Mouse (Mus musculus): ENCODE measurements around the gene Ing1.
A peak's percentile ranks its signal among the peaks of the same experiment; 100 is the strongest.
"Not testable (repeated sequence)": the region's sequence is repeated elsewhere in the genome, so short reads cannot be mapped to it uniquely, and the experiment has no call there.

Gene Ing1

DNA sequence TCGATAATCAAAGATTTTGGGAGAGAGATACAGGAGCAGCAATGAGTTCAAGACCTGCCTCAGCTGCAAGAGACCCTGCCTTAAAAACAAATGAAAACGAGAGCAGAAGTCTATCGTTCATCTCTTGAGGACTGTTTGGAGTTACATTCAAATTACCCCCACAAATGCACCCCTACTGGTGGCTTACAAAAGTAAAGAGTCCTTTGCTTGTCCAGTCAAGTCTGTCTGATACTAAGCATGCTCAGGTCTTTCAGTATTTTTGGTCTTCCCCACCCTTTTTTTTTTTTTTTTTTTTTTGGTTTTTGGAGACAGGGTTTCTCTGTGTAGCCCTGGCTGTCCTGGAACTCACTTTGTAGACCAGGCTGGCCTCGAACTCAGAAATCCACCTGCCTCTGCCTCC, 3.9 kb upstream of the Ing1 start:
- DNase-seq: not testable (repeated sequence)

DNA sequence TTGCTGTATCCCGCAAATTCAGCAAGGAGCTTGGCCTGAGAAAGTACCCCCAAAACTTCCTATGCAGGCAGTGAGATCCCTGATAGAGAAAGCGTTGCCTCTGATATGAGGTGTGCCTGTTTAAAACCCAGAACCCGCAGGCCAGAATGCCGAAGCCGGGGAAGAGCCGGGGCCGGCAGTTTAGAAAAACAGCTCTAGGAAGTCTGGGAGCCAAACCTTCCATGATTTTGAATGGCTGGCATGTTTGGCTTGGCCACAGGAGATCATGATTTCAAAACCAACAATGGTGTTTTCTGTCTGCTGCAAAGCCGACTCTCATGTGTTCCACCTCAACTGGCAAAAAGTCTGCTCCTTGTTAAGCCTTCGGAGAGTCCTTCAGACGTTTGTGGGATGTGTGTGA, 3.0 kb upstream of the Ing1 start:
- no peak for DNase-seq

DNA sequence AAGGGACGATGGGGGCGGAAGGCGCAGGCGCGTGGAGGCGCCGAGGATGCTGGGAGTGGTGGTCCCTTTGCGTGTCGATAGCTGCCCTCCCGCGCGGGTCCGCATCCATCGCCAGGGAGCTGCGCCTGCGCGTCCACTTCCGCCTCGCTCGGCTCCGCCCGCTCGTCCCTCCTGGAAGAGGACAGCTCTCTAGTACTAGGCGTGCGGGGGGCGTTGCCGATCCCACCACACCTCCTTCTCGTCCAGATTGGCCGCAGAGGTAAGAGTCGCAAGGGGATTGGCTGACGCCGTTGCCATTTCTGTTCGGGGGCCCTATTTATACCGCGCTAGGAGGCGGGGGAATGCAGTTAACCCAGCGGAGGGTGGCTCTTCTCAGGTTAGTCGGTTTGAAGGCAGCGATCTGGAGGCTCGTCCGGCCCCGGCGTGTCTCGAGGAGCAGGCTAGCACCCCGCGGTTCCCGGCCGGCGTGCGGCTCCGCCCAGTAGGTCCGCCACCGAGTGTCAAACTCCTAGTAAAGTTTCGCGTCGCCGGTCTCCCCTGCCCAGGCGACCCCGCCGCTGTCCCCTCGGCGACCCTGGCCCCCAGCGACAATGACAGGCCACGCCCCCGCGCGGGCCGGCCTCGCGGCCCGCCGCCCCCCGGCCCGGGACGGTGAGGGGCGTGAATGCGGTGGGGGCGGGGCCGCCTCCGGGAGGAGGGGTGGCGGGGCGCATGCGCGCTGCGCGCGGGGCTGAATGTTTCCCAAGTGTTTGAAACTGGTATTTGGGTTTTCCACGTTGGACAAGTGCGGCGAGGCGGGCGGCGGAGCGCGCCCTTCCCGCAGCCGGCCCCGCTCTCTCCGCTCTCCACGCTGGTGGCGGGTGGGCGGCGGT, 585 bp downstream of the Ing1 start:
- DNase-seq: peak; percentile 100

DNA sequence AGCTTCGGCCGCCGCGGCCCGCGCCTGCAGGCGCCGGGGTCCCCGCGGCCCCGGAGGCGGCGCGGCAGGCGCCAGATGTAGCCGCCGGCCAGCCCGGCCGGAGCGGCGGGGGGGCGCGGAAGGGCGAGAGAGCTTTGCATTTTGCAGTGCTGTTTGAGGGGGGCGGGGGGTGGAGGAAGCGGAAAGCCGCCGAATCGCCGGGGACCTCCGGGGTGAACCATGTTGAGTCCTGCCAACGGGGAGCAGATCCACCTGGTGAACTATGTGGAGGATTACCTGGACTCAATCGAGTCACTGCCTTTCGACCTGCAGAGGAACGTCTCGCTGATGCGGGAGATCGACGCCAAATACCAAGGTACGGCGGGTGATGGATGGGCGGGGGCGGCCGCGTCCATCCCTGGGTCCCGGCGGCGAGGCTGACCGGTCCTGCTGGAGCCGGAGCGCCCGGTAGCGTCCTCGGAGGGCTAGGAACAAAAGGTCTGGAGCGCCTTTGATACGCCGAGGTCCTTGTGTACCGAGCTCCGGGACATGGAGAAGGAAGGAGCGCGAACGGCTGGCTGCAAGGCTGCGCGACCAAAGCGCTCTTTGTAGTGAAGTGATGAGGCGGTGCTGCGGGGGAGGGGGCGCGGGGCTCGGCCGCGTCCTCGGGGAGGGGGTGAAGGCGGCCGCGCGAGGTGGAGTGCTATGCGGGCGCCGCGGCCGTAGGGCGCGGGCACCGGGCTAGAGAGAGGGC, 1.5 kb downstream of the Ing1 start:
- DNase-seq: peak; percentile 55

DNA sequence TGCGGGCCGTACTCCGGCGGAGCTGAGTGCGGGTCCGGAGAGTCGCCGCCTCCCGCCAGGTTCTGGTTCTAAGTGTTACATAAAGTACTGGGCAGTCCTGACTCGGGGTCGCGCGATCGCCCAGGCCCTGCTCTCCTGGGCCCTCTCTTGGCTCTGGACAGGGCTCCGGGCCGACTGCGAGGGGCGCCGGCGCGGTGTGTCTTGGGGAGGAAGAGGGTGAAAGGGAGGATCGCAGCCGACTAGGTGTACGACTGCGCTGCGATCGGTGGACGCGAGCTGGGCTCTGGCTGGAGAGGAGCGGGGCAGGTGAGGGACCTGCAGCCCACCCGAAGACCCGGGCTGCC, 2.0 kb downstream of the Ing1 start:
- peak; percentile 53 for DNase-seq

DNA sequence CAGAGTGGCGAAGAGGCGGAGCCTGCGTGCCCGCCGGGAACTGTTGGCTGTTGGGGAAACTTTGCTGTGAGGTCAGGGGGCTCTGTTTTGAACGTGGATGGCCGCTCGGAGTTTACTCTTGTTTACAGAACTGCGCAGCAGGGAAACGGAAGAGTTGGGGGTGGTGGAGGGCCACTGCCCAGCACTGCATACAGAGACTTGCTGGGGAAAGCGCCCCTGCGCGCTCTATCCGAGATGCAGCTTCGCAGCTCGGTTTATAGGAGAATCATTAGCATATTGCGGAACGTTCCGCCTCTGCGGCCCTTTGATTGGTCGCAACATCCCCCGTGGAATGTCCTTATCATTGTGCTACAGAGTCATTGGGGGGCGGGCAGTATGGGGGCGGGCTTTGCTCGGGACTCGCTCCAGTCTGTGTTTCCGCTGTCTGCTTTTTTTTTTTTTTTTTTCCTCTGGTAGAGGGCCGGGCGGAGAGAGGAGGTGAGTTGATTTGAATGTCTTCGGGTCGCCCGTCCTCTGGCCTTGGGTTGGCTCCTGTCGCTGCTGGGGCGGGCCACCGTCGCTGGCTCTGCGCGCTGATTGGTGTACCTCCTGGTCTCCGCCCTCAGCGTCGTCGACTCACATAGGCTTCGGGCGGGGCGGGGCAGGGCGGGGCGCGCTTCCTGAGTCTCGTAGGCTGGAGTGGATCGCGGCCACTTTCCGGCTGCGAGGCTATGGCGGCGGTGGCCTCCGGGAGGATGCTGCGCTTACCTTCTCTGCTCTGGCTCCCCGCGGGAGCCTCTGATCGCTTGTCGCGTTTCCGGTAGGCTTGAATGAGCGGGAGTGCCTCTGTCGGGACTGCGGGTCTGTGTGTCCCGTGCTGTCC, 2.6 kb downstream of the Ing1 start:
- DNase-seq: peak; percentile 94

DNA sequence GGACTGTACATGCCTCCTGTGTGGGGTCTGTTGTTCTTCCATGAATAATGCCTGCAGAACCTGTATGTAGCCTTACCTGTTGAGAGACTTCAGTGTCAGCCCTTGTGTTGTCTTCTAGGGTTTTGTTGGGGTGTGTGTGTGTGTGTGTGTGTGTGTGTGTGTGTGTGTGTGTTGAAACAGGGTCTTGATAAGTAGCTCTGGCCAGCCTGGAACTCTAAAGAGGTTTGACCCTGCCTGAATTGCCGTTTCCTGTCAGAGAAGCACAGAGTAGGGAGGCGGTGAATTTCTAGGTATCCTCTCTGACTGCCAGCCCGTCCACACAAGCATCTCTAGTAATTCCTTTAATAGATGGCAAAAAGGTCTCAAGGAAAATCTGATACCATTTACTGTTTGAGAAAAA, 4.1 kb downstream of the Ing1 start:
- DNase-seq: no peak

DNA sequence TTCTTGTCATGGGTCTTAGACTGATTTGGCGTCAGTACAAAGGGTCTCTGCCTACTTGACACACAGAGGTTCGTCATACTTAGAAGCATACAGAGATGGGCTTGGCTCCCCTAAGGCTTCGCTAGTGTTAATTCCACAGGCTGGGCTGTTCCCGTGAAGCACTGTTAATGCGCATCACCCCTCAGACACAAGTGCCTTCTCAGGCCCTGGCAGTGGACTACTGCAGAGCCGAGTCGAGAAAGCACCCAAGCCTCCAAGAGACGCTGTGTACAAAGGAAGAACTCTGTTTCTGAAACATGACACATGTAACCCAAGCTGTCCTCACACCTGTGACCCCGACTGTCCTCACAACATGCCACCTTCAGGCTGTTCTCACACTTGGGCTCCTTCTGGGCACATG, 4.8 kb downstream of the Ing1 start:
- DNase-seq: no peak

DNA sequence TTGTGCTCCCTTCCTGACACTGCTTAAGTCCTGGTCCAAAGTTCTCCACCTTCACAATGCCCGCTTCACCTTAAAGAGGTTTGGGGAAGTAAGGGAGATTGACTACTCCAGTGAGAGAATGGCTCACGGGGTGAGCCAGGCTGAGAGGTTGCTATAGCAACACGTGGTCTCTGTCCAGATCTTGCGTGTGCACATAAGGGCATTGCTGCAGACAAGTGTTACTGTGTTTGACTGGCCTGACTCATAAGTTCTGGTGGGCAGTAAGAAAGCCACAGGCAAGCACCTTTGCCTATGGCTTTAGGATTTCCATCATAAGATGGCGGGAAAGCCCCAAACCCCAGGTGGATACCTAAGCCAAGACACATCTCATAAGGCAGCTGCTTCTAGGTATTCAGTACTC, 8.9 kb downstream of the Ing1 start:
- no peak for DNase-seq

DNA sequence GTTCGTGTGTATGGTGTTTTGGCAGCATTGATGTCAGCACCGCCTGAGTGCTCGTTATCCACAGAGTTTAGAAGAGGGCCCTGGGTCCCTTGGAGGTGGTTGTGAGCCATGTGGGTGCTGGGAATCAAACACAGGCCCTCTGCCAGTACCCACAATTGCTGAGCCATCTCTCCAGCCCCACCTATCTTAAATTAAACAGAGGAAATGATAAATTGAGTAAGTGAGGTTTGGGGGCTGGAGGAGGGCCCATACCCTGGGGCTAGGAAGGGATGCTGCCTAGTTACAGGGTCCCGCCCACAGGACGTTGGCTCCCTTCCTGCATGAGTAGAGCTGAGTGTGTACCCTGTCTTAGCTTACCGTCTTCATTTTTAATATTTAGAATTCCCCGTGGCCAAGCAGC, 9.3 kb downstream of the Ing1 start:
- no peak for DNase-seq

DNA sequence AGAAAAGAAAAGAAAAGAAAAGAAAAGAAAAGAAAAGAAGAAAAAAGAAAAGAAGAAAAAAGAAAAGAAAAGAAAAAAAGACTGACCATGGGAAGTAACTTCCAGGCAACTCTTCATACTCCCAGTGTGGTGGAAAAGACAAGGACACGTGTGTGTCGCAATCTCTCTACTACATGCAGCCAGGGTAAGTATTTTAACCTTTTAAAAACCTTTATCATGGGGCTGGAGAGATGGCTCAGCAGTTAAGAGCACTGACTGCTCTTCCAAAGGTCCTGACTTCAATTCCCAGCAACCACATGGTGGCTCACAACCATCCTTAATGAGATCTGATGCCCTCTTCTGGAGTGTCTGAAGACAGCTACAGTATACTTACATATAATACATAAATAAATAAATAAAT, 12.8 kb downstream of the Ing1 start:
- not testable (repeated sequence) for DNase-seq

DNA sequence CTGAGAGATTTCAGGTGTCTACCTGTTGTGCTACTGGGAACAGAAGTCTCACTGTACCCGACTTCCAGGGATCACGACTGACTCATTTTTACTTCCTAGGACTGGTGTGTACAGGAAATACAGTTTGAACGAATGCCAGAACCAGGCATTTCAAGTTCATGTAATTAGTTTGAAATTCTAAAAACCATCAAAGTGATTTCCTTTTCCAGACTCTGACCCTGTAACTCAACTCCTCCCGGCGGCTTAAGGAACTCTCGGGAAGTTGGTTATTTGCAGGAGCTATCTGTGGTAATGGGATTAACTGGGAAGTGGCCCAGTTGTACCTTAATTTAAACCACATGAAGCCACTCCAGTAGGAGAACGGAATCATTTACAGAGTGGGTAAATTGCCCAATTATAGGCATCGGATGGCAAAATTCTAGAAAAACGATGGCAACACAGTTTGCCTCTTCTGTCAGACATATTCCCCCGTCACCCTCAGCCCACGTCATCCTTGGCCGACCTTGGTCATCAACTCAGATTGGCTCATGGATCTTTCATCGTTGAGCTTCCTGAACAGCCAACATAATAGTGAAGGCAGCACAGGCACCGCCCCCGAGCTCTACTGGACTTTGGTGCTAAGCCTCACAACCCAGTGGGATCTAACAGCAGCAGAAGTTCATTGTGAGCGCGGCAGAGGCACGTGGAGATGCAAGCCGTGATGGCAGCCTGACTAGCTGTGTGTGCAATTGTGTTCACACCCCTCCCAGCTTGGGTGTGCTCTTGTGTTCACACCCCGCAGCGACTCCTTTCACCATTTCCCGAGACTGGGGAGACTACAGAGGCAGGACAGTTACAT, 14.1 kb downstream of the Ing1 start:
- no peak for DNase-seq

DNA sequence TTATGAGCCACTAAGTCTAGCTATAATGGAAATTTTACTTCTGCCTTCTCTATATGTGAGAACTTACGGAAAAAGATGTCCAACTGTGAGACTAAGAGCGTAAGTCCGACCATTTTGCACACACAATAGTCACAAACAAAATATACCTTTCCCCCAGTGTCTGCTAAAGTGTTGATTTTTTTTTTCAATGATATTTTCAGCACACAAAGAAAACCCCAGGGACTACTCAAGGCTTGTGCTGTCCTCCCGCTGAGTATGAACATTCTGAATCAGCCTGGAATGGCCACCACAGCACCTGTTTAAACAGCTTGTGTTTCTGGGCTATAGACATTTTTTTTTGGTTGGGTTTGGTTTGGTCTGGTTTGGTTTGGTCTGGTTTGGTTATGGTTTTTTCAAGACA, 15.4 kb downstream of the Ing1 start:
- no peak for DNase-seq

DNA sequence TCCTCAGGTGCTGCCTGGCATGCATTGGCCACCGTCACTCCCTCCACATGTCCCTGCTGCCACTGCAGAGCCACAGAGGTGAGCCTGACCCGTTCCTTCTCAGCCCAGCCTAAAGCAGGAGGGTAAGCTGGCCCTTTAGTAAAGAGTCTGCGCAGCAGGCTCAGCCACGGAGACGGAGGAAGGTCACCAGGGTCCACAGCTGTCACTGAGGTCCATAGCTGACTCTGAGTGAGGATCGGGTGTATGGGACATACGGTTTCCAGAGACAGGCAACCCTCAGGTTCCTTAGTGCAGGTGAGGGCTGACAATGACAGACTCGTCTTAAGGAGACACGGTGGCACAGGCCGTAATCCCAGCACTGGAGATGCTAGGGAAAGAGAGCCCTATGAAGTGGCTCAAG, 16.6 kb downstream of the Ing1 start:
- DNase-seq: no peak

DNA sequence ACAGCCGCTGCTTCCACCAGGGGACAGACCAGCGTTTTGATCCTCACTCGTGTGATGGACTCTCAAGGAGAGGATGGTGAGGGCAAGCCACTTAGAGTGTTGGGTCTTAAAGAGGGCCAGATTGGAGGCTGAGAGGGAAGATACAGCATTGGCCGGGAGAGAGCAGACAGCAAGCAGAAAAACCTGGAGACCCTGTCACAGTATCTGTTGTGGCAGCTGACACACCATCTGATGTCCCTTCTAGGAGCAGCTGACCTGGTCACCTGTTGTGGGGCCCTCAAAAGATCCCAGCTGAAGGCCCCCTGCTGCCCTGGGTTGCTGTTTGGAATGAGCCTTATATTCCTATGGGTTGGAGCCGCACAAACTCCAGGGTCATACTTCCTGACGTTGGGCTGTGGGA, 17.1 kb downstream of the Ing1 start:
- no peak for DNase-seq

DNA sequence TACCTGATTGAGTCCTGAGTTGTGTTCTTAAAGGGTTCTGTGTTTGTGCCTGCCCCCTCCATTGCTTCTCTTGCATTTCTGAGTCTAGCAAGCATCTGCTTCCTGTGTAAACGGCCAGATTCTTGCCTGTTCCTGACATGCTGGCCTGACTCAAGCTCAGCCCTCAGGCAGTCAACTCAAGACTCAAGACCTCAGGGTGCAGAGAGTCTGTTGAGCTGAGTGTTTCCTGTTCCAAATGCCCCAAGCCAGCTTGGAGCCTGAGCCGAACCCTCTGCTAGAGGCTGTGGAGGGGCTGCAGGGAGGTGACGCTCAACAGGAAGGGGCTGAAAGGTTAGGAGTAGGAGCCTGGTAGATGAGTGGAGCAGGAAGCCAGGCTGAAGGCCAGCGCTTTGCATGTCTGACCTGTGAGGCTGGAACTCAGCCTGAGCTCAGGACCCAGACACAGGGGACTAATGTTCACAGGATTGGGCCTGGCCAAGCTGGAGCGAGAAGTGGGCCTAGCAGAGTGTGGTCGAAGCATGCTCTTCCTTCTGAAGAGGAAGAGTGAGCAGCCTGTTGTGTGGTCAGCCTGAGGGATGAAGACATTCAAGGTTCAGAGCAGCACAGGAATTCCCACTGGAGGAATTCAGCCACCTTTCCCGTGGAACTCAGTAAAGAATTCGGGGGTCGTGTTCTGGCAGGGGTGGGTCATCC, 19.7 kb downstream of the Ing1 start:
- no peak for DNase-seq

DNA sequence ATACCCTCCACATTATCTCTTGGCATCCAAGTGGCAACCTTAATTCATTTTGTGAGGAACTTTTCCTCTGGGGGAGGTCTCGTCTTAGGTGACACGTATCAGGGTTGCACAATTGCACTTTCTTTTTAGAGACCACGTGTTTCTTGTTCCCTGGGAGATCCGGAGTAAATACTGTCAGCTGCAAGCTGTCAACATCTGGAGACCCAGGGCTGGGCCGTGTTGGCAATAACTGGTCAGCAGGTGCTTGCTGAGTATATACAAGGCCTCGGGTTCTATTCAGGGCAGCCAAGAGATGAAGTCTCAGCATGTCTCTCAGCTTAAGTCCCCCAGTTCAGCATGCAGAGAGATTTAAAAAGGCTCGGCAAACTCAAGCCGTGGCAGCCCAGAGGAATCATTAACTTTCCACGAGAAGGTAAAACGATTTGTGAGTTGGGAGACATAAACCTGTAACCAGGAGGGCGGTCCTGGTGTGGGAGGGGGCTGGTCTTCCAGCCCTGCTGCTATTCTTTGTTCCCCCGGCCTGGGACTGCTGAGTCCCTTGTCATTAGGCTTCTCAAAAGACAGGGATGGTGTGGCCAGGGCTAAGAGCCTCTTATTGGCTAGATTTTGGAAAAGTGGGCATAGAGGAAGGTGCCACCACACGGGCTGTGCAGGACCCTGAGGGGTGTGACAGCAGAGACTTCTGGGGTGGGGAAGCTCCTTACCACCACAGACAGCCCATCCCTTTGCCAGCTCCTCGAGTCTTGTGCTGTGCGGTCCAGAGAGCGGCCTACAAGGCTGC, 20.4 kb downstream of the Ing1 start:
- DNase-seq: no peak

DNA sequence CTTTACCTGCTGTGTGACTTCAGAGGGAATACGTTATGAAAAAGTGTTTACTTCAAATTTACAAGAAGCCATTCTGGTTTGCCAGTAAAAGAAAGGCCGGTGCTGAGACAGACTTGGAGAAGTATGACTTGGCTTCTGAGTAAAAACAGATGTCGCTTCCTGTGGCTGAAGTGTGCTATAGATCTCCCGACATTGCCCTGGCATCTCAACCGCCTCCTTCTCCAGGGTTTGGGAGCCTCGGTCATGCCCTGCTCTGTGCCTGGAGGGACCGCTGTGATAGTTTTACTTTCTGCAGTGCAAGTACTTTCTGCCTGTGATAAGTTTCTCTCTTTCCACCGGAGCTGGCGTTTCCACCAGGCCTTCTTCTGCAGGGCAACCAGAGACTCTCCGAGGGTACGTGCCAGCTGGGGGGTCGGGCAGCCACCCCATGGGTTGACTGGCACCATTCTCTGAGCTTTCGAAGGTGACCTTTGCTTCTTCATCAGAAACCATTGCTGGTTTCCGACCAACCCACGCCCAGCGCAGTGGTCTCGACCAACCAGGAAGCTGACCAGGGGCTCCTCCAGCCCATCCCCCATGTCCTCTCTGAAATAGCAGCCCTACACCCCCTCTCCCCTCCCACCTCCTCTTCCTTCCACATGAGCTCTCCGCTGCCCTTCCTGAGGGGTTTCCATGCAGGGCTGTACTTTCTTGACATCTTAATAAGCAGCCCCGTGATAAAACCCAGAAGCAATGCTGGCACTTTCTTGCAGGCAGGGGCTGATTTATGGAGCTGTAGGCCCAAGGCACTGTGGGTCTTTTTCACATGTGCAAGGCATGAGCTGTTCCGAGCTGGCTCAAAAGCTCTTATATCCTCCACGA, 30.4 kb downstream of the Ing1 start:
- DNase-seq: no peak

DNA sequence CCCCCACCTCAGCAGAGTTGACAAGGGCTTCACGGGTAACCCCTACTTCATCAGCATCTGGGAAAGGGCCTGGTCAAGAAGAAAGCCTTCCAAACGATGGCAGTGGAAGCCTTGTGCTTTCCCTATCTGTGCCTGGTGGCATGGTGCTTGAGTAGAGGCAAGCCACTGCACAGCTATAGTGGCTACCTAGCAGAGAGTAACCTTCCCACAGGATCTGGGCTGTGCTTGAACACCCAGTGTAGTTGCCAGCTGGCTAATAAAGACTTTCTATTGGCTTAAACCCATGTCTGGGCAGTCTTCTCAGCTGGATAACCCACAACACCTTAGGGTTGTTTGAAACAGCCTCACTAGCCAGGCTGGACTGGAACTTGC, 31.0 kb downstream of the Ing1 start:
- DNase-seq: no peak

DNA sequence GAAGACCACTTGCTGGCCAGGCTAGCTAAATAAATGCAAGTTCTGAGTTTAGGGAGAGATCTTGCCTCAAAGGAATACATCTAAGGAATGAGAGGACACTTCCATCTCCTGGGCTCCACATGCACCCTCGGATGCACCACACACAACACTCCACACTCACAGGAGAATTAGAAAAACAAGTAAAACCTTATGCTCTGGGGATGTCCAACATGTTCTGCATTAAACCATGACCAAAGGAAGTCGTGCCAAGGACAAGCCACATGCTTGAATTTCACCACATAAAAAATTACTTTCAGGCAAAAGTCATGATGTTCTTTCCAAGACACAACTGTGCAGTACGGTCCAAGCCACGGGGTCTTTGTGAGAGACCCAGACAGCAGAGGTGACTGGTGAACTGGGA, 36.5 kb downstream of the Ing1 start:
- DNase-seq: no peak

Measured in right cerebral cortex, postnatal 25 days (tissue).